Mouse (Mus musculus) lung, postnatal 0 days (tissue): ENCODE results near the gene Krtap15. TPM values are rescaled to one million over a fixed set of nuclear protein-coding genes. Genes with fewer than 3 reads are reported as not detected.
A peak's percentile ranks its signal among the peaks of the same experiment; 100 is the strongest.

Experiments used
- ATAC-seq: fragments of 200-750 bp; cut with Nextera tagmentation; 2 replicates; pipeline ENCODE4 v1.8.0; 2017; ENCODE audit warnings: moderate library complexity
- DNase-seq: peaks from one replicate; pipeline ENCODE4 v3.0.0-alpha.2; 2016; ENCODE audit warnings: low spot score
- H3K27ac ChIP-seq: fragments of 300-500 bp; sonication (generic); 2 replicates; pipeline ENCODE4 v1.5.1; 2014; ENCODE audit warnings: antibody characterized with exemption, mild to moderate bottlenecking, low read length, mixed read lengths
- H3K27me3 ChIP-seq: fragments of 300-500 bp; sonication (generic); replicated peaks from 2 replicates; pipeline ENCODE4 v1.6.1; 2014; ENCODE audit warnings: low read length, mixed read lengths; ENCODE audit not compliant: insufficient read depth
- H3K36me3 ChIP-seq: fragments of 300-500 bp; sonication (generic); 2 replicates; pipeline ENCODE4 v1.6.1; 2014; ENCODE audit warnings: low read length, mixed read lengths; ENCODE audit not compliant: insufficient read depth
- H3K4me1 ChIP-seq: fragments of 300-500 bp; sonication (generic); 2 replicates; pipeline ENCODE4 v1.6.1; 2014; ENCODE audit warnings: antibody characterized with exemption, low read depth, low read length, mixed read lengths; ENCODE audit not compliant: insufficient read depth
- H3K4me2 ChIP-seq: fragments of 300-500 bp; sonication (generic); replicated peaks from 2 replicates; pipeline ENCODE4 v1.6.1; 2014; ENCODE audit warnings: low read depth, mild to moderate bottlenecking, low read length, moderate library complexity, mixed read lengths
- H3K4me3 ChIP-seq: fragments of 300-500 bp; sonication (generic); 2 replicates; pipeline ENCODE4 v1.5.1; 2014; ENCODE audit warnings: low read depth, low read length
- H3K9ac ChIP-seq: fragments of 300-500 bp; sonication (generic); replicated peaks from 2 replicates; pipeline ENCODE4 v1.6.1; 2014; ENCODE audit warnings: low read depth, mild to moderate bottlenecking
- H3K9me3 ChIP-seq: fragments of 300-500 bp; sonication (generic); 2 replicates; pipeline ENCODE4 v1.6.1; 2016; ENCODE audit warnings: low read length, mixed read lengths
- CTCF ChIP-seq: IDR thresholded peaks from 2 replicates; pipeline ENCODE4 v1.5.1; 2016; ENCODE audit warnings: antibody characterized with exemption, mild to moderate bottlenecking
- EP300 ChIP-seq: IDR thresholded peaks from 2 replicates; pipeline ENCODE4 v1.6.1; 2016; ENCODE audit warnings: antibody characterized with exemption, mild to moderate bottlenecking, control low read depth
- WGBS: fragments of 180-500 bp; shearing (Covaris S2); extraction: QIAGEN DNeasy Blood & Tissue Kit; methylation state at CpG from one replicate; pipeline ENCODE4 v1.1.7; 2014; 5-methylcytosine and 5-hydroxymethylcytosine counted together
- polyA plus RNA-seq: library from polyadenylated mRNA; unstranded; fragments of >200 nt; fragmentation: Nextera tagmentation; extraction: Ambion mirVana; gene quantifications from 2 replicates; pipeline ENCODE4 v1.2.1, GENCODE M21; 2015

The Krtap15 gene
- polyA plus RNA-seq, 1 experiment from 2014 or later = not detected

- Histone ChIP-seq H3K9me3 (no peaks in the 10 kb centered on the region), H3K27me3 (no peaks in the 10 kb centered on the region), H3K36me3 (no peaks in the 10 kb centered on the region), H3K4me2 (no peak within 1 kb of the TSS), H3K4me1 (no peaks in the 10 kb centered on the region), H3K27ac (no peak within 1 kb of the TSS), H3K4me3 (no peak within 1 kb of the TSS), H3K9ac (no peak within 1 kb of the TSS)
- no peak for ATAC-seq
- 88% methylated on average over 9 of the region's 9 CpGs for WGBS
- TF ChIP-seq EP300 = no peak
- TF ChIP-seq CTCF = no peak
- no peak for DNase-seq
Measured at GRCm38 (mm10) chr16:88826095-88826652, 6.2 kb downstream of the Krtap15 start, which contains the start of gene Krtap14. Gene Krtap14 (minus strand): TSS chr16:88826145.

- H3K36me3 ChIP-seq = no peaks in the 10 kb centered on the region
- WGBS = 76% methylated on average over 3 of the region's 3 CpGs
Measured at GRCm38 (mm10) chr16:88826978-88827377, 7.0 kb downstream of the Krtap15 start.

GRCm38 (mm10) chr16:88847363-88847762 is 27.3 kb downstream of the Krtap15 start:
- Histone ChIP-seq H3K4me1 (no peaks in the 10 kb centered on the region), H3K9ac (no peak overlapping the region), H3K4me2 (no peak overlapping the region), H3K27ac (no peak overlapping the region), H3K9me3 (no peaks in the 10 kb centered on the region), H3K4me3 (no peak overlapping the region), H3K27me3 (no peaks in the 10 kb centered on the region), H3K36me3 (no peaks in the 10 kb centered on the region)
- ATAC-seq = no peak
- DNase-seq = no peak
- 89% methylated on average over 1 of the region's 1 CpGs for WGBS
- no peak for TF ChIP-seq CTCF
- no peak for TF ChIP-seq EP300

More at GRCm38 (mm10) chr16:88826978-88827377, 7.0 kb downstream of the Krtap15 start:
- Histone ChIP-seq H3K27ac (no peak overlapping the region), H3K9ac (no peak overlapping the region), H3K4me2 (no peak overlapping the region), H3K27me3 (no peaks in the 10 kb centered on the region), H3K4me3 (no peak overlapping the region), H3K4me1 (no peaks in the 10 kb centered on the region), H3K9me3 (no peaks in the 10 kb centered on the region)
- DNase-seq (no peak), ATAC-seq (no peak)
- no peak for TF ChIP-seq EP300
- no peak for TF ChIP-seq CTCF

GRCm38 (mm10) chr16:88848558-88848957 is 28.5 kb downstream of the Krtap15 start:
- Histone ChIP-seq H3K9me3 (no peaks in the 10 kb centered on the region), H3K4me2 (no peak overlapping the region), H3K9ac (no peak overlapping the region), H3K36me3 (no peaks in the 10 kb centered on the region), H3K4me3 (no peak overlapping the region), H3K27ac (no peak overlapping the region), H3K4me1 (no peaks in the 10 kb centered on the region), H3K27me3 (no peaks in the 10 kb centered on the region)
- 78% methylated on average over 4 of the region's 4 CpGs for WGBS
- no peak for DNase-seq
- TF ChIP-seq EP300 (no peak), CTCF (no peak)
- ATAC-seq = no peak

GRCm38 (mm10) chr16:88851450-88851849 is 31.4 kb downstream of the Krtap15 start:
- H3K9me3 ChIP-seq = no peaks in the 10 kb centered on the region
- no peak for ATAC-seq

GRCm38 (mm10) chr16:88864887-88865407 is 44.9 kb downstream of the Krtap15 start:
- DNase-seq (no peak), ATAC-seq (no peak)
- Histone ChIP-seq H3K36me3 (no peaks in the 10 kb centered on the region), H3K9ac (no peak overlapping the region), H3K4me2 (no peak overlapping the region), H3K27ac (no peak overlapping the region), H3K4me3 (no peak overlapping the region), H3K4me1 (no peaks in the 10 kb centered on the region), H3K9me3 (no peaks in the 10 kb centered on the region), H3K27me3 (no peaks in the 10 kb centered on the region)
- TF ChIP-seq CTCF (no peak), EP300 (no peak)
- 80% methylated on average over 4 of the region's 4 CpGs for WGBS

More at GRCm38 (mm10) chr16:88851450-88851849, 31.4 kb downstream of the Krtap15 start:
- Histone ChIP-seq H3K36me3 (no peaks in the 10 kb centered on the region), H3K4me2 (no peak overlapping the region), H3K27me3 (no peaks in the 10 kb centered on the region), H3K4me3 (no peak overlapping the region), H3K4me1 (no peaks in the 10 kb centered on the region), H3K27ac (no peak overlapping the region), H3K9ac (no peak overlapping the region)
- TF ChIP-seq EP300 (no peak), CTCF (peak; percentile 72)
- WGBS = 10% methylated on average over 5 of the region's 5 CpGs
- DNase-seq = peak; percentile 18
